Mouse (Mus musculus): Measurements from ENCODE around the gene Ugt1a1.
"Not testable (repeated sequence)": the region's sequence is repeated elsewhere in the genome, so short reads cannot be mapped to it uniquely, and the experiment has no call there.

Ugt1a1 gene

DNA sequence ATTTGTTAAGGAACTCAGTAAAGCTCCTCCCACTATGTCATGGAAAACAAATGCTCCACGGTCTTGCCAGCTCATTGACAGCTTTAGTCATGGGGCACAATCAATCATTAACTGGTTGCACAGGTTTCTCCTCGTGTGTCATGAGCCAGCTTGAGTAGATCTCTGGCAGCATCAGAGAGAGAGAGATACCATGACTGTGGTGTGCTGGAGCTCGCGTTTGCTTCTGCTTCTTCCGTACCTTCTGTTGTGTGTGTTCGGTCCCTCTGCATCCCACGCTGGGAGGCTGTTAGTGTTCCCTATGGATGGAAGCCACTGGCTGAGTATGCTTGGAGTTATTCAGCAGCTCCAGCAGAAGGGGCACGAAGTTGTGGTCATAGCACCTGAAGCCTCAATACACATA, at the start of gene Ugt1a1:
Gene Ugt1a1 (plus strand): TSS at position 148 of the 400 bp plus-strand sequence.
- DNase-seq (ENCODE audit: low read depth in 1 of 2, low spot score in 2 of 2), result no peak

DNA sequence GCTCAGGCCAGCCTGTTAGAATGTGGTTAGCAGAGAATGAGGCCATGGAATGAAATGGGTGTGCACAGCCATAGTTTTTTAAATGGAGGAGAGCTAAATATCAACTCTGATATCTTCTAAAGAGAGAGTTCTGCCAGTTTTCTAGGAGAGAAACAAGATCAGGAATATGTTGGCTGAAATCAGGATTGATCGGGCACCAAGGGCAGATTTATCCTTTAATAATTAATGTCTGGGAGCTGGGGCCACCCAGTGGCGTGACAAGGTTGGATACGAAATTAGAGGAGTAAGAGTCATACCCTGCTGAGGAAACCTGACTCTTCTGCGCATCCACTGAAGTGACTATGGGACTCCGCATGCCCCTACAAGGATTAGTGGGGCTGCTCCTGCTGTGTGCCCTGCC, 46.0 kb upstream of the Ugt1a1 start, which contains the start of gene Ugt1a5:
Gene Ugt1a5 (plus strand): TSS at position 302 of the 400 bp plus-strand sequence.
- no peak for DNase-seq (ENCODE audit: low read depth in 1 of 2, low spot score in 2 of 2)

DNA sequence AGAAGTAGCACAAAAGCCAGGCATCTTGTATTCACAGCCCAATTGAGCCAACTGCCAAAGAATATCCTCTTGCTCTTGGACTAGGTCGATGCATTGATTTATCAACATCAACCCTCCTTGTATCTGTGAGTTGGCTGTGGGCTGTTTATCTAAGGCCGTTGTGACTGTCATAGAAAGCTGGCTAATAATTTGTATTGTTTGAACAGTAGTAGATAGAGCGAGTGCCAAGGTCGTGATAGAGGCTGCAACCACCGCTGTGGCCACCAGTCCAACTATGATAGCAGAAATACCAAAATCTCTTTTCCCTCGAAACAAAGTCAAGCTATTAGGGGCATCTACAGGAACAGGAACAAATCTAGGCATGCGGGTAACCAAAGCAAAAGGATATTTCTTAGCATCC, 39.6 kb upstream of the Ugt1a1 start:
- DNase-seq (ENCODE audit: low read depth in 1 of 2, low spot score in 2 of 2), result not testable (repeated sequence)

DNA sequence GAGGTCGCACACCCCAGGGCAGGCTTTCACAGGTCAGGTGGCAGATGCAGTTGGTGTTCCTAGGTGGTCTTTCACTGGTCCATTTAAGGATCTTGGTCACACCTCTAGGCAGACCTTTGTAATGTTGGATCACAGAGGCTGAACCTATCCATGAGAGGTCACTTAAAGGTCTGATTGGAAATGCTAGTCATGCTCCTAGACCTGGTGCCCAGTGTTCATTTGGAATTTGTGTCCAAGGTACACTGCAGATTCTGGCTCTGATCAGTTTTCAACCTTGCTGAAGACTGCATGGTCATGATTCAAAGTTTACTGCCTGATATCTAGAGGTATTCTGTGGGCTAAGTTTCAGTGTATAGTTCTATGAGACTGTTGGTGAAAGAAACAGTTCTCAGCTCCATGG, 32.1 kb upstream of the Ugt1a1 start:
- DNase-seq (ENCODE audit: low read depth in 1 of 2, low spot score in 2 of 2), result no peak

DNA sequence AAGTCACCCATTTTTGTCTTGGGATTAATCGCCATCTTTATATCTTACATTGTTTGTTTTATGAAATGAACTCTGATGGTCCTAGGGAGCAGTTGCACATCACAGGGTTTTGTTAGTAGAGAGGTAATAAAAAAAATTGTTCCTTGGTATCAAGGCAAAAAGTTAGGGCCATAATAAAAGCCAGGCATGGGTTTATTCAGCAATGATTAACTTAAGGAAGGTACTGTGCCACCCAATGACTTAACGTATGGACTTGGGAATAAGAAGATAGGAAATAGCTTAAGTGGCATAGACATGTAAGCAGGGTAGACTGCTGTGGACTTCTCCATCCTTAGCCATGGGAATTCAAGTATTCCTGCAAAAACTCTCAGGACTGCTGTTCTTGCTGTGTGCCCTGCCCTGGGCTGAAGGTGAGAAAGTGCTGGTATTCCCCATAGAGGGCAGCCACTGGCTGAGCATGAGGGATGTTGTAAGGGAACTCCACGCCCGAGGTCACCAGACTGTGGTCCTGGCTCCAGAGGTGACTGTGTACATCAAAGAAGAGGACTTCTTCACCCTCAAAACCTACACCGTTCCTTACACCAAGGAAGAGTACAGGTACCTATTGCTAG, 25.3 kb upstream of the Ugt1a1 start:
- no peak for DNase-seq (ENCODE audit: low read depth in 1 of 2, low spot score in 2 of 2)

DNA sequence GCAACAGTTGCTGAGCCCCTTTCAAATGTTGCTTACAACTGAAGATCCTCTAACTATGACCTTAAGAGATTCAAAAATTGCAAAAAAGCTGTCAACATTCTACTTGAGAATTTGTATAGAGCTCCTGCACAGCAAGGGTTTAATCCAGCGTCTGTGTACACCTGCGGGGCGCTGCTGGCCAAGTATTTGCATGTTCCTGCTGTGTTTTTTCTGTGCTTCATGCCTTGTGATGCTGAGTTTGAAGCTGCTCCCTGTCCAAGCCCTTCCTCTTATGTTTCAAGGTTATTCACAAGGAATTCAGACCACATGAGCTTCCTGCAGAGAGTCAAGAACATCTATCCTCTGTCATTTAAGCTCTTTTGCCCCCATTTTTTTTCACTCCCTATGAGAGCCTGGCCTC, 19.6 kb upstream of the Ugt1a1 start:
- DNase-seq (ENCODE audit: low read depth in 1 of 2, low spot score in 2 of 2), result no peak

DNA sequence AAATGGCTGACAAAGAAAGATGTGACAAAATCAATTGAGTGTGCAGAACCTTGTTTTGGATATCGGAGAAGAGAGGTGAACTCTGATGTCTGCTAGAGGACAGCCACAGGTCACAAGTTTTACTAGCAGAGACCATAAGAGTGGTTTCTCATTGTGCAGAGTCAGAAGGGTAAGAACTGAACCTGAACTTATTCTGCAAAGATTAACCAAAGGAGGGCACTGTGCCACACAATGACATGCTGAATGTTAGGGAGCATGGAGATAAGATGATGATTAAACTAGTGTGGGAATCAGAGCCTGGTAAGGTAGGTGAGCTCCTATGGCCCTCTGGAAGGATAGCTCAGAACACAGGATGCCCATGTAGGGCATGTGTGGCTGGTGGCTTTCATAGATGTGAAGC, 16.1 kb upstream of the Ugt1a1 start:
- DNase-seq (ENCODE audit: low read depth in 1 of 2, low spot score in 2 of 2), result no peak

DNA sequence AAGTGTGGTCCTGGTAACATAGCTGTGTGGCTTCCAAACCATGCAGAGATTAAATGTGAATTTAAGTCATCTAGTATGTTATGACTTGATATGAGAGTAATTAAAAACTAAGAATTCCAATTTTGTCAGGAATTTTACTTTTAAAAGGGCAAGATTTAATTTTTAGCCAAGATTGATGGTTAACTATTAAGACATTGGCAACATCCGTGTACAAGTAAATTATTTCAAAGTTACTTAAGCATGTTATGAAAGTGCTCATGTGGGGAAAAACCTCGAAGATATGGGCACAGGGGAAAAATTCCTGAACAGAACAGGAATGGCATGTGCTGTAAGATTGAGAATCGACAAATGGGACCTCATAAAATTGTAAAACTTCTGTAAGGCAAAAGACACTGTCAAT, 14.3 kb upstream of the Ugt1a1 start:
- no peak for DNase-seq (ENCODE audit: low read depth in 1 of 2, low spot score in 2 of 2)

DNA sequence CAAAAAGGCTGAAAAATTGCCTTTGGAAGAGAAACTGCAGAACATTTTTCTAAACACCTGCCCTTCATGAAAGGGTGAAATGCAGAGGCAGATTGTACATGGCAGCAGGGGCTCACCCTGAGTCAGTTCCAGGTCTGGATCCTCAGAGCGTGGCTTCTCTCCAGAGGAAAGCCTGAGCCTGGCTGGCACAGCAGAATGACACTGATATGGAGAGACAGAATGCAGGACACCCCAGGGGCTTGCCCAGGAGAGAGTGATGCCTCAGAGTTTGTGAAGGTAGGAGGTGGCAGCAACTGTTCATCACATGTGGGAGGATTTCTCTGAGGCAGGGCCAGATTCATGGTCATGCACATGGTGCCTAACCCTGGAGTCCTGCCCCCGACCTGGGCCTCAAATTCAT, 11.8 kb upstream of the Ugt1a1 start:
- DNase-seq (ENCODE audit: low read depth in 1 of 2, low spot score in 2 of 2), result no peak

DNA sequence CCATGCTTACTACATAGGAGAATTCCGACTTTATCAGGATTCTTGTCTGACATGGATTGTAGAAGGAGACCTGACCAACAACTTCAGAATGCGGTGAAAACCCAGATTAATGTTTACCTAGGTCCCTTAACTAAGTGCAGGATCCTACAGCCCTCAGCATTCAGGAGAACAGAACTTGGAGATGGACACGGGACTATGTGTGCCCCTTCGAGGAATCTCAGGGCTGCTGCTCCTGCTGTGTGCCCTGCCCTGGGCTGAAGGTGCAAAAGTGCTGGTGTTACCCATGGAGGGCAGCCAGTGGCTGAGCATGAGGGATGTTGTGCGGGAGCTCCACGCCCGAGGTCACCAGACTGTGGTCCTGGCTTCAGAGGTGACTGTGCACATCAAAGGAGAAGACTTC, 11.3 kb upstream of the Ugt1a1 start, which contains the start of gene Ugt1a2:
Gene Ugt1a2 (plus strand): TSS at position 146 of the 400 bp plus-strand sequence.
- DNase-seq (ENCODE audit: low read depth in 1 of 2, low spot score in 2 of 2), result no peak

DNA sequence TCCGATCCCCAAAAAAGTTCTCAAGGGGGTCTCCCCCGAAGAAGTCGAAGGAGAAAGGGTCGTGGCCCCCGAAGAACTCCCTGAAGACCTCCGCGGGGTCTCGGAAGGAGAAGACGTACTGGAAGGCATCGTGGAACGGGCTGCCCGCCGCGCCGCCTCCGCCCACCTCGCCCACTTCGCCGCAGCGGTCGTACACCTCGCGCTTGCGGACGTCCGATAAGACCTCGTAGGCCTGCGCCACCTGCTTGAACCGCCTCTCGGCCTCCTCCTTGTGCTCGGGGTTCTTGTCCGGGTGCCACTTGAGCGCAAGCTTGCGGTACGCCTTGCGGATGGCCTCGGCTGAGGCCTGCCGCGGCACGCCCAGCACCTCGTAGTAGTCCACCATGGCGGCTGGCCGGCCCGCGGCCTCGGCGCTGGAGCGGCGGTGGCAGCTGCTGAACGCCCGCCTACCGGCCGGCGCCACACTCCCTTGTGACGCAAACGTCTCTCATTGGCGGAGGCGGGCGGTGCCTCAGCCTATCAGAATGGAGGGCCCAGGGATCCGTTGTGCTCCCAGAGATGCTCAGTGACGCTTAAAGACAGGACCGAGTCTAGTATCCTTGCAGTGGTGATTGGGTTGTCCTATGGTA, 6.4 kb upstream of the Ugt1a1 start, which contains the start of gene Dnajb3:
Gene Dnajb3 (minus strand): TSS at position 489 of the 629 bp plus-strand sequence.
- peak in 1 of 2 experiments; percentile 13 for DNase-seq (ENCODE audit: low read depth in 1 of 2, low spot score in 2 of 2)

DNA sequence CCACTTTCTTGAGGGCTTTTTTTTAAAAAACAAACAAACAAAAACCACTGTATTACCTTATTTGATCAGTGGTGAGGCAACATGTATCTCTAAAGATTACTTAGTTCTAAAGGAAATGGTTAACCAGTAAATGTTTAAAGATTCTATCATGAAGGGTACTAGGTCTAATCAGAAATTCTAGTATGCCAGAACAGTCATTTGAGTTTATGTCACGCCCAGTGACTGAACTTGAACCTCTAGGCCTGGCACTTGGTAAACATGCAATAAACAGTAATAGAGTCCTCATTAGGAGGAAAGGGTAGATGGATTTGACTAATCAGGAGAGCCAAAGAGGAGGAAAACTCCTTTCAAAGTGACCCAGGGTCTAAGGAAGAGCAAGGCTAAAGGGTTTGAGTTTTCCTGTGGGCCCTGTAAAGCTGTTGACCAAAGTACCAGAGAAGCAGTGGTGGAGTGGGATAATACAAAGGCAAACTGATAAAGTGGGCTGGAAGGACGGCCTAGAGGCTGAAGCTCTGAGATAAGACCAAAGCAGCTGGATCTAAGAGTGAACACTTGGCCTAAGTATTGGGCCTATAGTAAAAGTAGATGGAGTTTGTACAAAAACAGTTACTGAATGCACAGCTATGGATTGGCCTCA, 4.8 kb upstream of the Ugt1a1 start:
- no peak for DNase-seq (ENCODE audit: low read depth in 1 of 2, low spot score in 2 of 2)

DNA sequence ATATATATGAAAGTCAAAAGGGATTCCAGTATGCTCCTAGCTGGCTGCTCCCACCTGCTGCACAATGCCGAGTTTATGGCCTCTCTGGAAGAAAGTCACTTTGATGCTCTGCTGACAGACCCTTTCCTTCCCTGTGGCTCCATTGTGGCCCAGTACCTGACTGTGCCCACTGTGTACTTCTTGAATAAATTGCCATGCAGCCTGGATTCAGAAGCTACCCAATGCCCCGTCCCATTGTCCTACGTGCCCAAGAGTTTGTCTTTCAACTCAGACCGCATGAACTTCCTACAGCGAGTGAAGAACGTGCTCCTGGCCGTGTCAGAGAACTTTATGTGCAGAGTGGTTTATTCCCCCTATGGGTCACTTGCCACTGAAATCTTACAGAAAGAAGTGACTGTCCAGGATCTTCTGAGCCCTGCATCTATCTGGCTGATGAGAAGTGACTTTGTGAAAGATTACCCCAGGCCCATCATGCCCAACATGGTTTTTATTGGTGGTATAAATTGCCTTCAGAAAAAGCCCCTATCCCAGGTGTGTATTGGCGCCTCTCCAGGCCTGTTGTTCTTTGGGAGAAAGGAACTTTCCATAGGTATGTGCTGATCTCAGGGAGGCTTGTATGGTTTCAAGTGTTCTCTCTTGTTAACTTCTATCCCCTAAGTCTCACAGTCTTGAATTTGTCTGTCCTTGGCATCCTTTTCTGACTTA, 734 bp downstream of the Ugt1a1 start:
- no peak for DNase-seq (ENCODE audit: low read depth in 1 of 2, low spot score in 2 of 2)

DNA sequence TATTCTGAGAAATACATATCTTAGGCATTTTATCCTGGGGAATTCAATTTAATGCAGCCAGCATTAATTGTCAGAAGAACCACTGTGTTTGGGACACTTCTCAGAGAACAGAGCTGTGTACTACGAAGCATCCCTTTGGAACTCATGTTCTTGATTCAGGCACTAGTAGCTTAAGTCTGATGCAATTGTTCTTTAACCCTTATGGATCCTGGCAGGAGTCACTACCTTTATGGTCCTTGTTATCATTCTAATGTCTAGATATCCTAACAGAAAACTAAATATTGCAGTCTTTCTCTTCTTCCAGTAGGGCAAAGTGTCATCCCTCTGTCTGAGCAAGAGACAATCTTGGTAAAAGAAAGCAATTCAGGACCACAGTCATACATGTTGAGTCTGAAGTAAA, 1.3 kb downstream of the Ugt1a1 start:
- DNase-seq (ENCODE audit: low read depth in 1 of 2, low spot score in 2 of 2), result no peak

DNA sequence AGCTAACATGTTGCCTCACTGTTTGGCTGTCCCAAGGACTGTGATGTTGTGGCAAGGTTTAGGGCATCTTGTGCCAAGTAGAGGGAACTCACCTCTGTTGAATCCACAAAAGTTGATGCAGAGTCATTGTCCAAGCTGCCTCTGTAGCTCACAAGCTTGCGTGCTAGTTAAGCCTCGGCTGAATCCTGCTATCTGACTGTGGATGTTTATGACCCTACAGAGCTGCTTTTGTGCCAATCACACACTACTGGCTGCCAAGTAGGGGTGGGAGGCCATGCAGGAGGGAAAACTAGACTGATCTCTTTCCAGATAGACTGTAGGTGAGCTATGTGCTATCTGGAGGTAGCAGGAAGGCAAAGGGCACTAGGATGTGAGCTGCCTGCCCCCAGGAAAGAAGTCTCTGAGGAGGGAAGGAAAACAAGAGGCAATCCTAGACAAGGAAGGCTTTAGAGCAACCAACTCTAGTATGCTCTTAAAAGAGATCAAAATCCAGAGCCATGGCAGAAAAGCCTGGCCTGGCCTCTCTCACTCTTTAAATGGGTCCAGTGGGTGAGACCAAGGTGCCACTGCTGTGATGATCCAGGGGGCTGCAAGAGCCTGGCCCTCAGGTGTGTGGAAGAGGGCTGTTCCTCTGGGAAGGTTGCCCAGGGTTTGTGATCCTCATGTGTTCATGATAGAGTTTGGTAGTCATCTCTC, 2.2 kb downstream of the Ugt1a1 start:
- DNase-seq (ENCODE audit: low read depth in 1 of 2, low spot score in 2 of 2), result no peak

DNA sequence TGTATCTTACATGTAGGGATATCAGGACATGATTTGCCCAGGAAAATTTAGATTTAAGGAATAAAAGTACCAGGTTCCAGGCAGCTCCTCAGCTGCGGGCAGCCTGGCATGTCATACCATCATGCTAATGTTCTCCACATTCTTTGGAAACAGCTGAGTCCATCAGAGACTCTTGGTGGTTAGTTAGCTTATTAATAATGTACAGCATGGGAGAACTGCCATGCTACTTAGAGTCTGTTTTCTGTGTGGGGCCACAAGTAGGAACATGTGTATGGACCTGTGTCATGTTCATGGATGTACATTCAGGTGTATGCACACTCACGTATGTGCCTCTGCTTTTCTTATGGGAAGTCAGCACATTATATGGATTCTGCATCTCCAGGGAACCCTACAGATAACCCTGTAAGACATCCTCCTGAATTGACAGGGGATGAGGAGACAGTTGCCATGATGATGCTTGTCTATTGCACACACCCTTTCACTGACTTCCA, 2.7 kb downstream of the Ugt1a1 start:
- no peak for DNase-seq (ENCODE audit: low read depth in 1 of 2, low spot score in 2 of 2)

DNA sequence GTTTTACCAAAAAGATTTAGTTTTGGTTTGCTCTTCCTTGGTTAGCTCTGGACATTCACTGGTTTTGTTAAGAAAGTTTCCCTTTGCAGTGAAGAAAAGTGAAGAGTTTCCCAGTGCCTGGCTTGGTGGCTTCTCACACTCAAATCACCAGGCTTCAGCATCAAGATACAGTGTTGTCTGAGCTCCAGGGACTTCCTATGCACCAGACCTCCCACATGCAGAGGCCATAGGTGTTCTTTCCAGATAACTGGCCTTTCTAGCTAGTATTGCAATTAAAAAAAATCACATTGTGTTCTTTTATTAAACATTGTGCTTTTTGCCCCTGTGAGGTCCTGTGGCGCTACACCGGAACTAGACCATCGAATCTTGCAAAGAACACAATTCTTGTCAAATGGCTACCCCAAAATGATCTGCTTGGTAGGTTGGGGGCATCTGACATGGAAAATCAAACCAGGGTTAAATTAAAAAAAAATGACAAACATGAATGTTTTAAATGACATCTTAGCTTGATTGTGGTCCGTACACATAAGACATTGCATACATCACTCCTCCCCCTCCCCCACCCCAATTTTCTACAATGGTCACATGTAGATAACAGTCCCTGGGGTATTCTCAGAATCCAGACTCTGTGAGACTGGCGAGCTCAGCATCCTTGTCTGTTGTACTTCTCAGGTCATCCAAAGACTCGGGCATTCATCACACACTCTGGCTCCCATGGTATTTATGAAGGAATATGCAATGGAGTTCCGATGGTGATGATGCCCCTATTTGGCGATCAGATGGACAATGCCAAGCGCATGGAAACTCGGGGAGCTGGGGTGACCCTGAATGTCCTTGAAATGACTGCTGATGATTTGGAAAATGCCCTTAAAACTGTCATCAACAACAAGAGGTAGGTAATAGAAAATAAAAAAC, 4.0 kb downstream of the Ugt1a1 start:
- DNase-seq (ENCODE audit: low read depth in 1 of 2, low spot score in 2 of 2), result no peak

DNA sequence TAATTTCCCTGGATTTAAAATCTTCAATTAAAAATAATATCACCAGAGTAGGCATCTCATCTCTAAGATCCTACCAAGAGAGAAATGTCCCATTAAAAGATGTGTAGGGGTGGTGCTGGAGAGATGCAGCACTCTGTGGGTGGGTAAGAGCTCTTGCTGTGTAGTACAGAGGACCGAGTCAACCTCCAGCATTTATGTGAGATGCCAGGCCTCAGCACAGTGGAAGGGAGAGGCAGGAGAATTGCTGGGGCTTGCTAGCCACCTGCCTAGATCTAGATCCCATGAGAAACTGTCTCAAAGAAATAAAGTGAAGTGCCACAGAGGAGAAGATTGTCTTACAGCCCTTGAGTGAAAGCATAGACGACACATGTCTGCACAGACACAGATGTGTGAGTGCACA, 4.8 kb downstream of the Ugt1a1 start:
- DNase-seq (ENCODE audit: low read depth in 1 of 2, low spot score in 2 of 2), result no peak

DNA sequence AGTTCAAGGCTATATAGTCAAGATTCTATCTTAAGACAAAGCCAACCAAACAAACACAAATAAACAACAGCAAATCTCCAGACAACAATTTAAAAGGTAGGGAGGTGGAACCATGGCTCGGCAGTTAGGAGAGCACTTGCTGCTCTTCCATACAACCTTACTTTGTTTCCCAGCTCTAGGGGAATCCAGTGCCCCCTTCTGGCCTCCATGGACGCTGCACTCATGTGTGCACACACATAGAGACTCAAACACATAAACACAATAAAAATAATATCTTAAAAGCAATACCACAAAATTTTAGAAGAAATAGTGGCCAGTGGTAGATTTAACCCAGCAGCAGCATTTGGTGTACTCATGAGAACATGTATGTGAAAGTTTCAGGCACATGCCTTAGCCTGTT, 5.4 kb downstream of the Ugt1a1 start:
- DNase-seq (ENCODE audit: low read depth in 1 of 2, low spot score in 2 of 2), result no peak

DNA sequence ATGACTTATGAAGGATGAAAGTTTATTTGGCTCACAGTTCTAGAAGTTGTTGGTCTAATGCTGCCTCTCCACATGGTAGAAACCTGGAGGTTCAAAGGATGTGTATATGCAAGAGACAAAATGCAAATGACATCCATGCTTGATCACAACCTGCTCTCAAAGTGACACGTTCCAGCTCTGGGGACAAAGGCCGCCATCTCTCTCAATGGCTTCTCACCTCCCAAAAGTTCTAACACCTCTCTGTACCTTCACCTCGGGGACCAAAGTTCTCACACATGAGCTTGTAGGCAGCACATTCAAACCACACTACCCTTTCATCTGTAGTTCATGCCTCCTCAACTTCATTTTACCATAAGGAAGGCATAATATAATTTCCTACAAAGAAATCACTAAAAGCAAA, 5.8 kb downstream of the Ugt1a1 start:
- no peak for DNase-seq (ENCODE audit: low read depth in 1 of 2, low spot score in 2 of 2)

Data from monocyte, adult 2 months (primary cell).